Mouse (Mus musculus): ENCODE data around the gene Hnf1b.

Hnf1b gene

DNA sequence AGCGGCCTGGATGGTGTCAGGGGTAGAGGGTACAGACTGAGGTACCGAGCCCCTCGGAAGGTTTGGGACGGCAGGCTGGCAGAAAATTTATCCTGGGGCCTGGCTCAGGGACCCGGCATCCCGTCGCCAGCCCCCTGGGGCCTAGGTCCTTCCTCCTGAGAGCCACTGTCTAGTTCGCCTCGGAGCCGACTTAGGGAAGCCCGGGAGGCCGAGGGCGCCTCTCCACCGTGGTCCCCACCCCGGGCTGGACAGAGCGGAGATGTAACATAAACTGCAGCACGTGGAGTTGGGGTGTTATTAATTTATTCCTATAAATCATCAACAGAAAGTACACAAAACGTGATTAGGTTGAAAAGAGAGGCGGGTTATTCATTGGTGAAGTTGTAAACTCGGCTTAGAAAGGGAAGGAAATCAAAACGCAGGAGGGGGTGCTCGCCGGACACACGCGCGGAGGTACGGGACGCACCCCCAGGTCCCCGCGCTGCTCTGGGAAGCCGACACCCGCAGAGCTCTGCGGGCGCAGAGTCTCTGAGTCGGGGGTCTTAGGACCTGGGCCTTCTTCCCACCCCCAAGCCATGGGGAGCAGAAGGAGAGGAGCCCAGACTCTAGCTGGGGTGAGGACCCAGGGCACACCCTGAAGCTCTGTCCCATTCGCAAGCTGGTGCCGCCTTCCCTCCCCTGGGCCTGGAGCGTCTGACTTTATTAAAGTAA, 2.8 kb downstream of the Hnf1b start:
- no peak for DNase-seq (ENCODE audit: low read depth in 2 of 2, low spot score in 2 of 2)

DNA sequence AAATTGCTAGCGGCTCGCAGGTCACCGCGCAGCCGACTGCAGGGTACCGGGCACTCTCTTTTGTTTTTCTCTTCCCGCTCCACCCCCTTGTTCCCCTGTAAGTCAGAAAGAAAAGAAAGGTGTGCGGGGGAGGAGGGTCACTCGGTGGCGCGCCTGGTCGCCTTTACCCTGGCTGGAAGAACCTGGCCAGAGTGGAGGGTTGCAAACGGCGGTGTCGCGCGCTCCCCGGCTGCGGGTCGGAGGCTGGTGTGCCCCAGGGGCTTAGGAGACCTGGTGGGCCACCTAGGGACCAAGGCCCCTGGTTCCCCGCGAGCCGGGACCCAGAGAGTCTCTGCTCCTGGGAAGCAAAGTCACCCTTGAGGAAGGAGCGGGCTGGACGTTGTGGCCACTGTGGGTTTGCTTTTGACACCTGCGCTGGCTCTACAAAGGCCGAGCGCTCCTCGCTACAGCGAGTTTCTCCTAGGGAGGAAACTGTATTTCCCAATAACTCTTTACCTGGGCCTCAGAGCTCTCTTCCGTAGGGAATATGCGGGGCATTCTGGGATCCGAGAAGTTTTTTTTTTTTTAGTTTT, 3.4 kb downstream of the Hnf1b start:
- DNase-seq (ENCODE audit: low read depth in 2 of 2, low spot score in 2 of 2), result no peak

DNA sequence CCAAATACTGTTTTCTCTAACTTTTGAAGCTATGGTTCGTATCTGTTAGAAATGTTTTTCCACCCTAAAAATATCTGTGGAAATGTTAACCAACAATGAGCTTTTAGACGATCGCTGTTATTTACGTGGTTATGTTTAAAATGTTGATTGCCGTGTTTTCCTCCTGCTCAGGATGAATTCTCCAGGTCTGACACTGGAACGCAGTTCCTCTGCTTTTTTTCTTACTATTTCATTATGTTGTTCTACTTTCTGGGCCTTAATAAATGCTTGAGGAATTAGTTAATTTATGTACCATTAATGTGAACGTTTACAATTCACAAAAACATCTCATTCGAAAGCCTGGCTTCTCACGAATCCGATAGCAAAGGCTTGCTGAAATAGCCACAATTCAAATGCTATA, 4.2 kb downstream of the Hnf1b start:
- no peak for DNase-seq (ENCODE audit: low read depth in 2 of 2, low spot score in 2 of 2)

DNA sequence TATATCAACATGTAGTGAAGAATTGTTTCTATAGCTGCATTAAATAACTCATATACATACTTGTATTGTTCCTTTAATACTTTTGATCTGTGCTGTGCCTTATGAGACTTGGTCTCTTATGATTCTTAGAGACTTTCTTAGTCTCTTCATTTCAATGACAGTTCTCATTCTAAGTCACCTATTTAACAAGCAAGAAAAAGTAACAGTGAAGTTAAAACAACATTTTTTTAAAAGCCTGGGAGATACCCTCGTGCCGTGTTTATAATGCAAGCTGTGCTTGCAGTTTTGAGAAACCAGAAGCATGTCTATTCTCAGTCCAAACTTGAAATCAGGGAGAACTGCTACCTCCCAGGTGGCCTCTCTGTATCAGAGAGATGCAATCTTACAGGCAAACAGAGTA, 4.8 kb downstream of the Hnf1b start:
- DNase-seq (ENCODE audit: low read depth in 2 of 2, low spot score in 2 of 2), result no peak

DNA sequence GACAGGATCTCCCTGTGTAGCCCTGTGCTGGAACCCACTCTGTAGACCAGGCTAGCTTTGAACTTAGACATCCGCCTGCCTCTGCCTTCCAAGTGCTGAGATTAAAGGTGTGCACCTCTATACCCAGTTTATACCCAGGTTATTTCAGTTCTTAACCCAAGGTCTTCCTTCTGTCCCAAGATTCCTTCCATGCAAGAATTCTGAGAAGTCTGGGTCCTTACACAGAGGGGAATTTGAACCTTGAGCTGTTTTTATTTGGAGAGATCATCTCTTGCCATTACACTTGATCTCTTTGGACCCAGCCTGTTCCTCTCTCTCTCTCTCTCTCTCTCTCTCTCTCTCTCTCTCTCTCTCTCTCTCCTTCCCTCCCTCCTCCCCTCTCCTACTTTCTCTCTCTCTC, 7.4 kb downstream of the Hnf1b start:
- DNase-seq (ENCODE audit: low read depth in 2 of 2, low spot score in 2 of 2), result no peak

DNA sequence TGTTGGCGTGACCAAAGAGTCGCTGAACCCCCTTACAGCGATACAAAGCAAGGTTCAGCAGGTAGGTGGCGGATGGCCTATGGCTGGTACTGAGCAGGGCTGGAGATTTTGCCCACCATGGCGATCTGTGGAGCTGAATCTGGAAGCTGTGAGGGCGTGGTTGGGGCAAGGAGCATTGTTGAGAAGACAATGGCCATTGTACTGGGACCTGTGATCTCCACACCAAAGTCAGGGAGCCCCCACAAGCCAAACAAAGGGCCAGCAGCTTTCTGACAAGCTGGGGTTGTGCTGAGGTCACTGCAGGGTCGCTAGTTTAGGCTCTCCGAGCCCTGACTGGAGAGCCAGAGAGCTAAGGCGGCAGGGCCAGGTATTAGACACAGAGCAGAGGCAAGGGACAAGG, 15.4 kb downstream of the Hnf1b start:
- no peak for DNase-seq (ENCODE audit: low read depth in 2 of 2, low spot score in 2 of 2)

DNA sequence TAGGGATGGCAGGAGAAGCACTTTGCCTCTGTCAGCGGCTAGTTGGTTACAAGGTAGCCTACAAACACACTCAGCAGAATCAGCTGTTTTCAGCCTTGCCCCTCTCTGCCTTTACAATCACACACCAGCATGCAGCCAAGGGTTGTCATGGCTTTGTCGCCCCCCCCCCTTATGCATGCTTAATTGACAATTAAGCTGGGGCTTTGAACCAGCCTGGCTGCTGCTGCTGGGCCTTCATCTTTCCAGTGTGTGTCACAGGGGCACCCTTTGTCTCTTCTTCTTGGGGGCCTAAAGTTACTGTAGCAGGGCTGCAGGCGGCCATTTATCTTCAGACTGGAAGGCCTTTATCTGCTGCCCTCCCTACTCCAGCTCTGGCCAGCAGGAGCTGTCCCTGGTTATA, 17.7 kb downstream of the Hnf1b start:
- DNase-seq (ENCODE audit: low read depth in 2 of 2, low spot score in 2 of 2), result no peak

DNA sequence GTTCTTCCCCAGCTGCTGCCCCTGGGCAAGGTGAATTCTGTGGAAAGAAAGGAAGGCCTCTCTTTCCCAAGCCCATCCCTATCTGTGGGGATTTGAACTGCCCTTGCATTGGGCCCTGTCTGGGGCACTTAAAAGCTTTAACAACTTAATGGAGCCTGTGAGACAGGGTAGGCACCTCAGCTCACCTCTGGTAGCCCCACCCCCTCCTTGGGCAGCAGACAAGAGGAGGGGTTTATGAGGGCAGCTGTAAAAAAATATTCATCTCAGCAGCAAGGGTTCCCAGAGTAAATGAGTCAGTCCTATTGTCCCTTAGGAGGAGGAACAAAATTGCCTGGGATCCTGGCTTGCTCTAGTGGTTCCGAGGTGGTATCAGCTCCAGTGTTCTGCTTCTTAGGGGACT, 19.3 kb downstream of the Hnf1b start:
- DNase-seq (ENCODE audit: low read depth in 2 of 2, low spot score in 2 of 2), result no peak

DNA sequence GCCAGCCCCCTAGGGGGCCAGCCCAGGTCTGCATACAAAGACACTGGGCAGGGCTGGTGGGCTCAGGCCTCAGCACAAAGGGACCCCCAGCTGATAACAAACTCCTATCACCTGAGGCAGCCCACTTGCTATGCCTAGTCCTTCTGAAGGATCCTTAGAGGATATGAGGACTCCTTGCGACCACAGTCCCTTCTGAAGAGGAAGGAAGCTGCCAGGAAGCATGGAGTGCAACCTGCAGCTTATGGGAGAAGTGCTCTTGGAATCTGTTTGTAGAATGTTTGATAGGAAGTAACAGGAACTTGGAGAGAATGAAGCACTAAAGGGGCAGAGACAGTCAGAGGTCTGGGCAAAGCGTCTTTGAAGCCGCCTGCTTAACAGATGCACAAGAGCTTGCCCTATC, 19.8 kb downstream of the Hnf1b start:
- no peak for DNase-seq (ENCODE audit: low read depth in 2 of 2, low spot score in 2 of 2)

DNA sequence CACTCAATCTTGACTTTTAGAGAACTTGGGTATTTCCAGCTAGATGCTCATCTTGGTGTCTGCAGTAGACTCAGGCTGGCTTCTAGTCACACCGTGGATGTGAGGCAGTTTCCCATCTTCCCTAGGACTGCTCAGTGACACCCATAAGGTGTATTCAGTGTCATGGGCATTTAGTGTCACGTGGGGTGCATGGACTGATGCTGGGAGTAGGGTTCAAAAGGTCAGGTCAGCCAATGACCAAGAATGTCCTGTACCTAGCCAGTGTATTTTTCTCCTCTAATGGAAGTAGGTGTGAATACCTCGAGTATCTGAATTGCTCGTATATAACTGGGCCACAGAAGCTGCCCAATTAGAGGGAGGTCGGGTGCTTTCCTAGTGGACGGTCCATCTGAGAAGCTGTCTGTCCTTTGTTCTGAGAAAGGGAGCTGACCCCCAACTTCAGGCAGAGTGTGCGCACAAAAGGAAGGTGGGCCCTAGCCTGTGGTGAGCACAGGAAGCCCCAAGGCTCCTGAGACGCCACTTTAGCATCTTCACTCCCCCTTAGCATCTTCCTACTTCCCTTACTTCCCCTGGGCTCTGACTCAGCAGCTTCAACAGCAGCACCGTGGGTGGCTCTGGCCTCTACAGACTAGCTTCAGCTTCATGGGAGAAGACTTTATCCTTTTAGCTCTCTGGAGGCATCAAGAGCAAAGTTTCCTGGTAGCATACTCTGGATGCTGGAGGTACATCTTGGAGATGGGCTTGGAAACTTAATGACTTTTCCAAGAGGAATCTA, 22.1 kb downstream of the Hnf1b start:
- DNase-seq (ENCODE audit: low read depth in 2 of 2, low spot score in 2 of 2), result no peak

DNA sequence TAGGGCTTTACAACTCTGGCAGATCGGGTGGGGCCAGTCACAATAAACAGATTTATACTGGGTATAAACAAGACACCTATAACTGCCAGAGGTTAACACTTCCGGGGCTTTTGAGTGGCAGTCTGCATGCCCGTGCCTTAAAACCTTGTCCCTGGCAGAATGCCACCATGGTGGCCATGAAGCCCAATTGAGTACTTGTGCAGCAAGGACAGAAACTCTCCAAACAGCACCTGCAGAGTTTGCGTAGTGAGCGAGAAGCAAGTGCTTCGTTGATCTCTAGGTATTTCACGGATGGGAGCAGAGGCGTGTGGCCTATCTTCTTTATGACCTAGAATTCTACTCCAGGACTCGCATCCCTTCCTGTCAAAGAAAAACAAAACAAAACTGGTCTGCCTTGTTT, 23.6 kb downstream of the Hnf1b start:
- DNase-seq (ENCODE audit: low read depth in 2 of 2, low spot score in 2 of 2), result no peak

DNA sequence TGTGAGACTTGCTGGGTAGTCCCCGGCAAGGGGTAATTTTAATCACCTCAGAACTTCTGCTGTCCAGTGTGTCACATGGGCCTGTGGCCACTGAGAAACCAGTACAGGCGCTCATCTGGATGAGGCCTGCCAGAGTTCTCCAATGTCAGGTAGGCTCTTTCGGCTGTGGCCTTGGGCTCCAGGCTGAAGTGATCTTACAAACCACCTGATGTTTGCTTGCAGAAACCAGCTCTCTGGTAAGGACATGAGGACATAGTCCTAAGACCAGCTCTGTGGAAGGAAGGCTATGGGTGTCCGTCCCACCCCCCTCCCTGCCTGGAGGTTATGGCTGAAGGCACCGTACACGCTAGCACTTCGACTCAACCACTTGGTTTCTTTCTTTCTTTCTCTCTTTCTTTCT, 26.8 kb downstream of the Hnf1b start:
- DNase-seq (ENCODE audit: low read depth in 2 of 2, low spot score in 2 of 2), result no peak

DNA sequence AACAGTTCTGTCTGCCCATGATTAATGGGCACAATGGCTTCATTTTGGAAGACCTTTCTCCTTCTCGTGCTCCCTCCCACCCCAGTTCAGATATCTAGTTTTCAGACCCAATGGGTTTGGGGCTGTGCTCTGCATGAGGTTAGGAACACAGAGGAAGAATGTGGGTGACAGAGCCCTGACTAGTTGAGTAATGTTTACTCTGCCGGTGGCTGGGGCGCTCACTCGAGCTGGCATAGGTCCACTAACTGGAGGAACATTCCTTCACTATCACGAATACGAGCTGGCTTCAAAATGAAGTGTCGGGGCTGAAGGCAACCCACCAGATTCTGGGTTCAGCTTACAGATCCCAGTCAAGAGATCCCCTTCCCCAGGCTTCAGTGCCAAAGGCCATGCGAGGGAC, 27.9 kb downstream of the Hnf1b start:
- DNase-seq (ENCODE audit: low read depth in 2 of 2, low spot score in 2 of 2), result no peak

DNA sequence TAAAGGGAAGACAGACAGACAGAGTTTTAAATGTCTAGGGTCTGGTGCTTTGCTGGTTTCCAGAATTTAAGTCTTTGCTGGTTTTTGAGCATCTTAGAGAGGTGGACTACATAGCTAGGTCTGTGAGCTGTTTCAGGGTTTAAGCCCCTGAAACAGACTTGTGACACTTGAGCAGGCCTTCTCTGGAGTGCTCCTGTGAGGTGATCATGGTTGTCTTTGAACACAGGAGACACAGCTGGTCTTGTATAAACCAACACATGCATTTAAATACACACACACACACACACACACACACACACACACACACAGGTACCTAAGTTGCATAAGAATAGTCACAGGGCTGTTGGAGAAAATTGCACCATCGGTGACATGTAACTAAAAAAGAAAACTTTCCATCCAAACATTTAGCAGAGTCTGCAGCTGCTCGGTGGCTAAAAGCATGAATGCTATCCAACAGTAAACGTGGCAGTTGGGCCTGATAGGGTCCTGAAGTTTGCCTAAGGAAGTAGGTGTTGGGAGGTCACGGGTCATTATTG, 28.6 kb downstream of the Hnf1b start:
- no peak for DNase-seq (ENCODE audit: low read depth in 2 of 2, low spot score in 2 of 2)

DNA sequence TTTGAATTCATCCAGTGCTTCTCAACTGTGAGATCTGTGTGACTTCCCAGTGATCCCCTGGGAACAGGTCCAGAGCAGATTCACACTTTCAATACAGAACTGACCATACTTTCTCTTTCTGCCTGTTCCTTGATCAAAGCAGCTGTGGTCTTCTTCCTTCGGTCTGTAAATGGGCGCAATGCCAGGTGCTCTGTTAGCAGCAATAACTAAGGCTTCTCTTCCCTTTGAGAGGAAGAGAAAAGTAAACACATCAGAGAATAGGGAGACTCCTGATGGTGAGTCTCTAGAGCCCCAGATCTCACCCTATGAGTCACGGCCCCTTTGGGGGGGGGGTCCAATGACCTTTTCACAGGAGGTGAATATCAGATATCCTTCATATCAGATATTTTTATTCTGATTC, 29.3 kb downstream of the Hnf1b start:
- no peak for DNase-seq (ENCODE audit: low read depth in 2 of 2, low spot score in 2 of 2)

DNA sequence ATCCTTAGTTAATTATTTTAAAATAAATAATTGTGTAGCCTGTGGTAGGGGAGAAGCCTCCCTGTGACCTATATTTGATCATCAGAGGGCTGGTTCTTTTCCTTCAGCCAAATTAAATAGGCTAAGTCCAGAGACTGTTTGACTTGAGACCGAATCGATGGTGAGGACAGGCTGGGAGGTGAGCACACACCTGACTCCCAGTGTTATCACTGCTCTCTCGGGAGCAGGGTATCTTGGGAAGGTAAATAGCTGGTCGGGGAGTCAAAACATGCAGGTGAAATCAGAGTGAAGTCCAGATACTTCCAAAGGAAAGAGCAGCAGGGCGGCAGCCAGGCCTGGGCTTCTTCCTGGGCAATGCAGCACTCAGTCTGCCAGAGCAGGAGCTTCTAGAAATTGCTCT, 31.6 kb downstream of the Hnf1b start:
- DNase-seq (ENCODE audit: low read depth in 2 of 2, low spot score in 2 of 2), result no peak

DNA sequence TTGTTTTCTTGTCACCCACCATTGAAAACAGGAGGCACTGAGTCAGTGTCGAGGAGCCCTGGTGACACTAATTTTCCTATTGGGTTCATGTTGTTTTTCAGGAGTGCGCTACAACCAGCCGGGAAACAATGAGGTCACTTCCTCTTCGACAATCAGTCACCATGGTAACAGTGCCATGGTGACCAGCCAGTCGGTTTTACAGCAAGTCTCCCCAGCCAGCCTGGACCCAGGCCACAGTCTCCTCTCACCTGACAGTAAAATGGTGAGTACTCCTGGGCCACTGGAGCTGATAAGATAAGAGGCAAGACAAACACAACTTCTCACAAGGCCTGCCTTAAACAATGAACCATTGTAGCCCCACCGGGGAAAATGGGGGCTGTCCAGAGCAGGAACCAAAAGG, 32.7 kb downstream of the Hnf1b start:
- no peak for DNase-seq (ENCODE audit: low read depth in 2 of 2, low spot score in 2 of 2)

DNA sequence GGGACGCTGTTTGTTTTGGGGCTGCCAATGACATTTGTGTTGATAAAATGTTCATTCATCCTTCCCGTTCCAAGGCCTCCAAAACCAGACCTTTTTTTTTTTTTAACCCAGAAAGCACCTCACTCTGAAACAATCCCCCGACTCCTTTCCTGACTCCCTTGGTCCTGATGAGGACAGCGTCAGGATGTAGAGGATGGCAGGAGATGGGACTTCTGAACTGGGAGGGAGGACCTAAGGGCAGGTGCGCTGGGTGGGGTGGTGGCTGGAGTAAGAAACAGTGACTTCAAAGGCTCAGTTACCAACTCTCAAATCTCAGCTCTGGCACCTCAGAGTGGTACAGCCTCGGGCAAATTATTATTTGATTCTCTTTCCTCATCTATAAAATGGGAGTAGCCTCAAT, 33.2 kb downstream of the Hnf1b start:
- no peak for DNase-seq (ENCODE audit: low read depth in 2 of 2, low spot score in 2 of 2)

DNA sequence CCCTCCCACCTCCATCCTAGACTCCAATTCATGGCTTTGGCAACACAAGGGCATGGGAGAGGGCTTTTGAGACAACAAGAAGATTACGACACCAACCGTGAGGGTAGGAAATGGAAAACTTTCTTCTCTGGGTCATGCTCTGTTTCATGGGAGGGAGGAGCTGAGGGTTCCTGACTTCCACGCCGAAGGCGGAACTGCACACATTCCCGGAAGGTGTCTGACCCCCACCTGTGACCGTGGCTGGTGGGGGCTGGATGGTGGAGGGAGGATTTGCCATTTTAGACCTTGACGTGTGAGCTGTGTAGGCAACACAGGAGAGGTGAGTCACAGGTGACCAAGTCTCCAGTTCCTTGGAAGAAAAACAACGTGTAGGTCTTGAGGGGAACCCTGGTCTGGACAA, 33.9 kb downstream of the Hnf1b start:
- DNase-seq (ENCODE audit: low read depth in 2 of 2, low spot score in 2 of 2), result no peak

DNA sequence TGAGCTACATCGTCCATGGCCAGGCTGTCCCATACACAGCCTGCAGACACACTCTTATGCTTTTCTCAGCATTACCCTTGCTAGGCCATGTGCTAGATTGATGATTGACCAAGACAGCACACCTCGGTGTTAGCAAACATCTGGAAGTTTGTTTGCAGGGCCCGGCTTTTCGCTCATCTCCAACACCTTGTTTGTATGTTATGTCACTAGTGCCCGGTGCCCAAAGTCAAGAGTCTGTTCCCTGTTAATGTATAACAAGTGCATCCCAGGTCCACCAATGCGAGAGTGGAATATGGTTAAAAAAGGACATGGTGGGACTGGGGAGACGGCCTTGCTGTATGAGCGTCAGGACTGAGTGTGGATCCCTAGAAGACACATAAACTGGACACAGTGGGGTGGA, 35.3 kb downstream of the Hnf1b start:
- DNase-seq (ENCODE audit: low read depth in 2 of 2, low spot score in 2 of 2), result no peak

DNA sequence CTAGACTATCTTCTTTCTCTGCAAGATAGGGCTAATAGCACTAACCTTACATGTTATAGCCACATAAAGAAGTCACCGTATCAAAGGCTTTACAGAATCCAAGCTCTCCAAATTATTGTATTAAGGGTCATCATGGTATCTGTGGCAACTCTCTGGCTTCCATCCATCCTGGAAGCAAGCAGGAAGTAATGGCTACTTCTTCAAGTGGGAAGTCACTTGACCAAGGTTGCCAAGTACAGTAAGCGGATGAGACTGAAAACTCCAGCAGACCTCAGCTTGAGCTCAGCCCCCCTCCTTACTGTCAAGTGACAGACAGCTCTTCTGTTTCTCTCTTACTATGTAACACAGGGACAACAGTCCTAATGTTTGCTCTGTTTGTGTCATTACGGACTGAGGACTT, 36.9 kb downstream of the Hnf1b start:
- DNase-seq (ENCODE audit: low read depth in 2 of 2, low spot score in 2 of 2), result no peak

DNA sequence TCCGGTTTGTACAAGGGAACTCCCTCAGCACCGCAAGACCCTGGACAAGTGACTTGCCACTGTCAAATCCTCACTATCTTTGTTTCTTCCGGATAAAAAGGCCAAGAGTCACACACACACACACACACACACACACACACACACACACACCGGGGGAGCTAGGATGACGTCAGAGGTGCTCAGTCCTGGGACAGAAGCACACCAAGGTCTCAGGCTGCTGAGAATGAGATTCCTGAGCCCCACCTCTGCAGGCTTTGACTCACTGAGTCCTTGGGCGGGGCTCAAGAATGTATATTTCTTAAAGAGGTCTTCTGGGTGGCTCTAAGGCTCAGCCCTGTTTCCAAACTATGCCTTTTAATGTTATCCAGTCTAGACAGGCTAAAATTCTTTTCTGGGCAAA, 41.5 kb downstream of the Hnf1b start:
- no peak for DNase-seq (ENCODE audit: low read depth in 2 of 2, low spot score in 2 of 2)

Data from CD8-positive naive resting alpha-beta T cell, adult 2 months (primary cell).